Mouse (Mus musculus) layer of hippocampus, adult 18-20 months (tissue): ENCODE measurements at regions not wholly inside any gene's neighbourhood (a gene's known extent, or its start where the extent isn't known, plus 50 kb on each side); places are given as distances from the start of the nearest gene placed in this dataset.

ENCODE experiments used
- DNase-seq, 2 experiments: peaks; one replicate each; pipeline ENCODE4 v3.0.0; 2022; ENCODE audit warnings: low spot score in 2 of 2

DNA sequence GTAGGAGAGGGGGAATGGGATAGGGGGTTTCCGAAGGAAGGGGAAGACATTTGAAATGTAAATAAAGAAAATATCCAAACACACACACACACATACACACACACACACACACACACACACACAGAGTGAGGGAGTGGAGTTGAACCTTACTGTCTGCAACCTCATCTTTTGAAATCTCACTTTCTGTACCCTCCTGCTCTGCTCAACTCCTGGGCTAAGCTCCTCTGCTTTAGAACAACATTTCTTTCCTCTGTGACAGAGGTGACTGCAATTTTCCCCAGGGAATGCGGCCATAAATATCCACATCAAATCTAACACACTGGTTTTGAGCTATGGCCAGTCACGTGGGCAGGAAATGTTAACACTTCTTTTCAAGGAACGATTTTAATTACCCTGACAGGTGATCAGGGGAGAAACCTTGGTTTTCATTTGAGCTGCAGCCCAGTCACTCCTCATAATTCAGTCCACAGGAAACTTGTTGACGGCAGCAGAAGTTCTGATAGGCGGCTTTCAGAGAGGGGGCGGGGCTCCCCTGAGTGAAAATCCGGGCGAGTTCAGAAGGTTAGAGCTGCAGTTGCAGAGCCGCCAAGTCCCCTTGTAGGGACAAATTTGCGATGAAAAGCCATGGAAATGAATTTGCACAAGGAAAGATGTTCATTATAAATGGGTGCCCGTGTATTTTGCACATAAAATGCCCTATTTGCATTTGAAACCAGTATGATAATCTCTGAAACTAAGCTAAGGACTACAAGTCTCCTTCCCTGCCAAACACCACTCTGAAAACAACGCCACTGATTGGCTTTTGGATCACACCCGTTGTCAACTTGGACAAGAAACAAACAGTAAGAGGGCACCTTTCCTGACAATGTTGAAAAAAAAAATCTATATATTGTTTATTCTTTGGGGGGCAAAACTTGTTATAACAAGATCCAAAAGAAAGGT, 63.0 kb upstream of the L3mbtl4 start:
- peak in 1 of 2 experiments; percentile 19 for DNase-seq

DNA sequence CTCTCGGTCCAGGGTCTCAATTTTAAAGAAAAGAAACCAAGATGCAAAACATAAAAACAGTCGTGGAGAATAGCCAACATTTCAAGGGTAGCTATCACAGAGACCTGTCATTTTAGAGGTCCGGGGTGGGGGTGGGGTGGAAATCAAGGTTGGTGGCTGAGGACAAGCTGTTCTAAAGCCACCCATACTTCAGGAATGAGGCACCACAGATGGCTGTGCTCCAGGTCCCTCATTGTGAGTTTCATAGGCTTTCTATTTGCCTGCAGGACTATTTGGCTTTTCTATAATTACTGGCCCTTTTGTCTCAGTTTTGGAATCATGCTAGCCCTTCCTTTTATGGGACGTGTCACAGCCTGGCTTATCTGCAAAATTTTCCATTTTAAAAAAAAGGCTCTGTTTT, 55.4 kb upstream of the L3mbtl4 start:
- DNase-seq: no peak

DNA sequence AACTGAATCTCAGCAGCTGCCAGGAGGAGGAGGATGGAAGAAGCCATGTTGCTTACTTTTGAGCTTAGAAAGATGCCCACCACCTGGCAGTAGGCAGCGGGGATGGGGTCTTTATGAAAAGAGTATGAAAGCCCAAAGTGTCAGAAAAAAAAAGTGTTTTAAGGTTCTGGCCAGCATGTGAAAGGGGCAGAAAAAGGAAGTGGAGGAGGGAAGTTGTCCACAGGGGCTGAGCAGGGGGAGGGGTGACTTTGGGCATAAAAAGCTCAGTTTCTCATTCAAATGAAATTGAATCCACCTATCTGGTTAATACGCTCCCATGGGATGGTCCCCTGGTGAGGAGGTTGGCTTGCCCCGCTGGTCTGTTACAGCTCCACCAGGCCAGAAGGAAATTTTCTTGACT, 50.4 kb upstream of the L3mbtl4 start:
- no peak for DNase-seq
